Comparison of ENCODE assay signal across 8 mouse cellular contexts in genomic region chr17:65370034-65370780, GRCm38 (mm10).
DNase-seq lines count a peak whose midpoint lies in the region; ATAC-seq and TF ChIP-seq lines count a peak whose summit lies in the region.

No protein-coding gene starts in this region.

- no peak overlapping the region for H3K9ac ChIP-seq in neural tube, embryonic 11.5 days (ENCODE audit: low read length)
- H3K9ac ChIP-seq in intestine, postnatal 0 days (ENCODE audit: low read depth, low read length) = no peak overlapping the region

- H3K9me3 ChIP-seq in neural tube, embryonic 11.5 days (ENCODE audit: control insufficient read depth, low read length) = no peaks in the 10 kb centered on the region
- no peaks in the 10 kb centered on the region for H3K9me3 ChIP-seq in intestine, postnatal 0 days (ENCODE audit: control insufficient read depth)

- H3K27me3 ChIP-seq in neural tube, embryonic 11.5 days (ENCODE audit: control insufficient read depth, insufficient read depth, low read length) = no peaks in the 10 kb centered on the region
- H3K27me3 ChIP-seq in intestine, postnatal 0 days (replicated peaks; ENCODE audit: control insufficient read depth, insufficient read depth, low read length) = no peaks in the 10 kb centered on the region

- no peak for TF ChIP-seq CTCF in intestine, postnatal 0 days (IDR thresholded peaks at IDR 0.05; ENCODE audit: low read depth)

- no peaks in the 10 kb centered on the region for H3K36me3 ChIP-seq in neural tube, embryonic 11.5 days (ENCODE audit: control insufficient read depth, insufficient read depth, low read length)
- H3K36me3 ChIP-seq in intestine, postnatal 0 days (ENCODE audit: control insufficient read depth, insufficient read depth) = no peaks in the 10 kb centered on the region

- no peak for ATAC-seq in neural tube, embryonic 11.5 days (ENCODE audit: insufficient read depth, low FRiP score, low TSS enrichment)
- no peak for ATAC-seq in intestine, postnatal 0 days

- intact Hi-C loops in gastrocnemius, postnatal 14 days (cut with DNase I; ENCODE audit: low total_unique reads) = no loop called here

- 33% methylated on average over 7 of the region's 7 CpGs for WGBS in neural tube, embryonic 11.5 days
- WGBS in intestine, postnatal 0 days = 38% methylated on average over 7 of the region's 7 CpGs

- no peak overlapping the region for H3K4me2 ChIP-seq in neural tube, embryonic 11.5 days (ENCODE audit: low read depth)
- no peak overlapping the region for H3K4me2 ChIP-seq in intestine, postnatal 0 days (replicated peaks; ENCODE audit: low read depth)

- DNase-seq in gastrocnemius, postnatal 14 days = peak; percentile 7
- DNase-seq in gastrocnemius, adult 18-20 months (ENCODE audit: low spot score) = no peak
- peak; percentile 5 for DNase-seq in A20 (ENCODE audit: low read depth, low spot score)
- peak; percentile 84 for DNase-seq in embryo, embryonic 11 days
- peak; percentile 61 for DNase-seq in layer of hippocampus, adult 11-12 months (ENCODE audit: low spot score)
- peak; percentile 54 for DNase-seq in neural tube, embryonic 11.5 days (ENCODE audit: low spot score)
- DNase-seq in thymus, postnatal 25 days = no peak

- no peaks in the 10 kb centered on the region; the same call in 1 of the 2 replicates for H3K4me1 ChIP-seq in neural tube, embryonic 11.5 days (ENCODE audit: control insufficient read depth, insufficient read depth, low read length)
- H3K4me1 ChIP-seq in intestine, postnatal 0 days (replicated peaks; ENCODE audit: control insufficient read depth, insufficient read depth, low read length) = no peaks in the 10 kb centered on the region

- H3K27ac ChIP-seq in neural tube, embryonic 11.5 days (ENCODE audit: low read depth, low read length) = no peak overlapping the region
- no peak overlapping the region for H3K27ac ChIP-seq in intestine, postnatal 0 days (ENCODE audit: low read depth, low read length)

- H3K4me3 ChIP-seq in neural tube, embryonic 11.5 days (ENCODE audit: low read depth, low read length) = no peak overlapping the region
- no peak overlapping the region for H3K4me3 ChIP-seq in intestine, postnatal 0 days (ENCODE audit: low read depth, low read length)

Comparison
In these comparisons a context has a peak if more than half of its experiments do, and no peak if none do; other contexts are left out.
1. DNase-seq: peak in gastrocnemius, postnatal 14 days (single experiment), A20 (single experiment), embryo, embryonic 11 days (single experiment), layer of hippocampus, adult 11-12 months (single experiment) and neural tube, embryonic 11.5 days (single experiment); none in gastrocnemius, adult 18-20 months (single experiment) and thymus, postnatal 25 days (single experiment).